Mouse (Mus musculus): ENCODE data around the gene Steap2. TPM values are rescaled to one million over a fixed set of nuclear protein-coding genes. Genes with fewer than 3 reads are reported as not detected.
A peak's percentile ranks its signal among the peaks of the same experiment; 100 is the strongest.

The Steap2 gene
- 37.9 and 39.0 TPM in 2 replicates for total RNA-seq (2021)
- long read RNA-seq, full-length matches to known transcripts: 3 of 11 reads
- long read RNA-seq, partial matches to known transcripts: 0 of 11 reads
- long read RNA-seq, other reads (novel, unspliced or antisense): 8 of 11 reads

DNA sequence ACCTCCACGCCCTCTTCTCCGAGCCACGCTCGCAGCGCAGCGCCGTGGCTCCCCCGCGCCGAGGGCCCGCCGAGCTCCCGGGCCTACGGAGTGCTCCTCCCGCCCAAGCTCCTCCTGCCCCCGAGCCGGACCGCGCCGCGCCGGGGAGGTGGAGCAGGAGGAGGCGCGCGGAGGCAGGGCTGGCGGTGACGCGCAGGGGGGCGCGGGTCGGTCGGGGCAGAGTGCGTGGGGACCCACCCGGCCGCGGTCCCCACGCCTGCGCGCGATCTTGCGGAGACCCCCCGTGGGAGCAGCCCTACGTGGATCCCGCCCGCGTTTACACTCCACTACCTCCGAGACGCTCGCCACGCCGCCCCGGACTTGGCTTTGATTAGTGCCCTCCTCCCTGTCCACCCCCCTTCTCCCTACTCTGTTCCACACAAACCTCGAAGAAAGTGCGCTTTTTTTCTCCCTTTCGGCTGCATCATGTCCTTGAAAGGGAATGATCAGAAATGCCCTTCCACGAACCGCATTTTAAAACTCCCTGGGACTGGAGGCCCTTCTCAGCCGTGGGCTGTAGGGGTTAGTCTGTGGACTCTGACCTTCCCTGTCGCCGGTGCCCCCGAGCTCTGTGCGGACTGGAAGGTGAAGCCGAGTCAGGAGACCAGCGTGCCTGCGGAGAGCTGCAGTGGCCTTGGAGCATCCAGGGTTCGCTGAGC is at the start of gene Steap2:
Gene Steap2 (minus strand): TSS at position 623 of the 698 bp plus-strand sequence.
- peak; percentile 78 for DNase-seq

GRCm38 (mm10) chr5:5734445-5734844 is 40.1 kb upstream of the Steap2 start:
- DNase-seq: no peak

GRCm38 (mm10) chr5:5732858-5733257 is 38.5 kb upstream of the Steap2 start:
- DNase-seq: no peak

DNA sequence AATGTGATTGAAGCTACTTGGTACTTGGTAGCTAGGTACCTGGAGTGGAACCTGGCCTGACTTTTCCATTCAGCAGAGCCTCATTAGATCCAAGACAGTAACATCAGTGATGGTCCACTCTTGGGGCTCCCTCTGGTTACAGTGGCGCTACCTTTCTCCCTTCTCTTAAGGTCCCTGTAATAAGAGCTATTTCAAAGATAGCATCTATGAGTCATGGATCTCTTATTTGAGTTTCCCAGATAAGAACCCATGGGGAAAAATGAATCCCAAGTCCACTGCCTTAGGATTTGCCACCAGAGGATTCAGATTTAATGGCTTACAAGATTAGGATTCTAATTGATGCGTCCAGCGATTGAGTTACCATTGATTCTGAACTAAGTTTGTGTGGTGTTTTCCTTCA is 37.8 kb upstream of the Steap2 start:
- DNase-seq: no peak

- DNase-seq: no peak
These were observed 35.5 kb upstream of the Steap2 start for GRCm38 (mm10) chr5:5729904-5730303.

- DNase-seq: no peak
These were observed 27.8 kb upstream of the Steap2 start for GRCm38 (mm10) chr5:5722217-5722616.

DNA sequence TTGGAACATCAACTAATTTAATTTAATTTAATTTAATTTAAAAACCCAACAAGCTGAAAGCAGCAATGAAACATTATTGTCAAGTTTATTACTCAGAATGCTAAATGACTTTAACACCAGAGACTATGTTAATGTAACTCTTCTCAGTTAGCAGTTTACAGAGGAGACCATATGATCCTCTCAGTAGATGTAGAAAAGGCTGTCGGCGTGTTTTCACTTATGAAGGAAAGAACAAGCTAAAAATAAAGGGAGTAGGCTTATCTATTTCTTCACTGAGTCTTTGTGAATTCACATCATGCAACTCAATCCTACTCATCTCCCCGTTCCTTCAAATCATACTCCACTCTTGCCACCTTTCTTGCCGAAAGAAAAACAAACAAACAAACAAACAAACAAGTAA is 16.7 kb upstream of the Steap2 start:
- DNase-seq: no peak

- no peak for DNase-seq
These were observed 13.2 kb upstream of the Steap2 start for GRCm38 (mm10) chr5:5707341-5708278.

DNA sequence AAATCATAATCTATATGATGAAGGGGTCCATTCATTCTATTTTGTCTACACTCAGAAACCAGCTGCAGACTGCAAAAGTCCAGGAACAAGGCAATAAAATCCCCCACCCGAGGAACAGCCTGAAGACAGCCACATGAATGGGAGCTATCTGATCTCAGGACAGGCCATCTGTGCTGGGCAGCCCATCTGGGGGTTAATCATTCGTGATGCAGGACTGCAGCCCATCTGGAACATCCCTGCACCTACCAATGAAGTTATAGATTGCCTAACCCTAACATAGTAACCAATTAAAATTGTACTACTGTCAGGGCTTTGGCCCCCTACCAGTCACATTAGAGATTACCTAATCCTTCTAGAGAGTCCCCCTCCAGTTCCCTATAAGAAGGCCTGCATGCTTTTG is 10.6 kb upstream of the Steap2 start:
- no peak for DNase-seq

- no peak for DNase-seq
These were observed 6.0 kb upstream of the Steap2 start for GRCm38 (mm10) chr5:5700386-5700785.

DNA sequence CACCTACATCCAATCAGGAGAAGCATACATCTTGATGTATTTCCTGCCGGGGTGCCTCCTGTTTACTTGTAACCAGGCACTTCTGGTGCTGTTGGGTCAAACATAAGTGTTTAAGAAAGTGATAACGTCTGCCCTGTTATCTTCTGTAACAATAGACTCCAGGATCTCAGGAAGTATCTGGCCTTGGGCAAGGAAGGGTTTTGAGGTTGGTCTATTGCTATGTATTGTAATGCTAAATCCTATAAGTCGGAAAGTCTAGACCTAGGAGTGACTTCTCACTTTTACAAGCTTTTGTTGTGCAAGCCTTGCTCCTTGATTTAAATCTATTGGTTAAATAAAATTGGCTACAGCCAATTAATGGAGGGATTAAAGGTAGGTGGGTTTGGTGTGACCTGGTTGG is 4.5 kb upstream of the Steap2 start:
- no peak for DNase-seq

- DNase-seq: no peak
These were observed 1.1 kb upstream of the Steap2 start for GRCm38 (mm10) chr5:5695401-5695942.

- no peak for DNase-seq
These were observed 830 bp downstream of the Steap2 start for GRCm38 (mm10) chr5:5693541-5693955.

DNA sequence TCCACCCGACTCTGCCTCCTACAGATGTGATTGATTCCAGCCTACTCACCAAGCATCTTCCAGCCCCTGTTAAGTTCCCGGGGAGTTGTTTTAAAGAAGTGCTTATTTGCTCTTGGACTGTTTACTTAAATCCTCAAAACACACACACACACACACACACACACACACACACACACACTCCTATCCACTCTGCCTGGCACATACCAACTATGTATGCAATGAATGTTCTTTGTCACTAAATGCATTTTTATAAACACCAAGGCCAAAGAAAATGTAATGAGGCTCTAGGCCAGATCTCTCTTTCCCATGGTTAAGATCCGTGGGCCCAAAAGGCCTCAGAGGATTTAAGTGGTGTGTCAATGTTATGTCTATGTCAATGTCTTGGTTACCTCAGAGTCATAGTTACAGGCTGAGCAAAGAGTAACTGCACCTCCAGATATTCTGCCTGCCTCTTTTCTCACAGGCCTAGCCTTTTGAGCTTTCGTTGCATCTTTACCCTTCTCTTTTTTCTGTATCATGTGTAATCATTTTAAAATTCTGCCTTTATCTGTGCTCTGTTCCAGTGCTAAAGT is 2.1 kb downstream of the Steap2 start:
- DNase-seq: no peak

DNA sequence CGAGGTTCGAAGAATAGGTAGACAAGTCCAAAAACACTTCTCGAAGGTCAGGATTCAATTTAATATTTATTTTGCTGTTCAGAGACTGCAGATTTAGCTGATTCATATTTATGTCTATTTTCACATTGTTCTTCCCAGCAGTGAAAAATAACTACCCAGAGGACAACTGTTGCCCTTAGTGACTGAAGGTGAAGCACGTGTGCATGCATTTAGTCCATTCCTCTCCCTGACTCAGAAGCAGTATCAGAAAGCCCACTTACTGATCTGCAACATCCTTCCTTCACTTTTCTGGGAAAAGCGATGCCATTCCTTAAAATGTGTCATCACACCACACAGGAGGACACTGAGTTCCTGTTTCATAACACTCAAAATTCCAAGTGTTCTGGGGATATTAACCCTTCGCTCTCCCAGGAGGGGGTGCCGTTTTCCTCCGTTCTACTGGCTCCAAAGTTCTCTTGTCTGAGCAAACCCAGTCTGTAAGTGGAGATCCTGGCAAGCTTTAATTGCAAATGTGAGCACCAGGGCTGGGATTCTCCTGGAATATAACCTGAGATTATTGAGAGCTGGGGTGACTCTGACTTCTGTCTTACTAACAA is 5.3 kb downstream of the Steap2 start:
- no peak for DNase-seq

- DNase-seq: no peak
These were observed 6.2 kb downstream of the Steap2 start for GRCm38 (mm10) chr5:5688228-5688627.

DNA sequence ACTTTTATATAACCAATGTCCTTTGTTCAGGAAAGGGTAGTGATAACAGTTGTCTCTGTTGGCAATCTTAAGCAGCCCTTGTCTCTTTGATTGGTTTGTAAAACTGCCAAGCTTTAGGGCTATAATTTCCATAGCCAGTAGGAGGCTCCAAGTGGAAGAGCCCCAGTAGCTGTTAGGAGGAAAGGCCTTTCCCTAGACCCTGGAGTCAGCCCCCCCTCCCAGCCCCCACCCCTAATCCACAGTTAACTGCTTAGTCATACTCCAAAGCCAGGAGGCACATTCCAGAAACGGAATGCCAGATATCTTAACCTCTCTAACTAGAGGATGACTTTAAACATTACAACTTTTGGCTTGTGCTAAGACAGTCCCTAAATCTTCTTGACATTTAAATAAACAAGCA is 7.4 kb downstream of the Steap2 start:
- no peak for DNase-seq

DNA sequence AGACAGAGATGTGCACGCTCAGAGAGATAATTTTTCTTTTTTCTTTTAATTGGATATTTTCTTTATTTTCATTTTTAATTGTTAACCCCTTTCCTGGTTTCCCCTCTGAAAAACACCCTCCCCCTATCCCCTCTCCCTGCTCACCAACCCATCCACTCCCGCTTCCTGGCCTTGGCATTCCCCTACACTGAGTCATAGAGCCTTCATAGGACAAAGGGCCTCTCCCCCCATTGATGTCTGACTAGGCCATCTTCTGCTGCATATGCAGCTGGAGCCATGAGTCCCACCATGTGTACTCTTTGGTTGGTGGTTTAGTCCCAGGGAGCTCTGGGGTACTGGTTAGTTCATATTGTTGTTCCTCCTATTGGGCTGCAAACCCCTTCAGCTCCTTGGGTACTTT is 9.4 kb downstream of the Steap2 start:
- DNase-seq: peak; percentile 18

DNA sequence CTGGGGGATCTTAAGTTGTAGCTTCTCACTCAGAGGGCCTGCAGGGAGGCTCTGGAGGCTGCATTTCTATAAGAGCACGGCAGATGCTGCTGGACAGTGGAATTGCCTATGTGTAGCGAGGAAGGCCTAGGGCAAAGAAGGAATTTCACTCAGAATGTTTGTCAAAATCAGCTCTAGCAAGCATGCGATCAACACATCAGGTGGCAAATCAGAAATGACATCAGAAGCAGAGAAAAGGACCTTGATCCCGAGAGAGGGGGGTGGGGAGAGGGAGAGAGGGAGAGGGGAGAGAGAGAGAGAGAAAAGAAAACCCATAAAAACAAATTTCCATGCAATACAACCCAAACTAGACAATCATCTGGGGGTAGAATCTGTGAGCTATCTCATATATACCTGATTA is 11.1 kb downstream of the Steap2 start:
- DNase-seq: no peak

DNA sequence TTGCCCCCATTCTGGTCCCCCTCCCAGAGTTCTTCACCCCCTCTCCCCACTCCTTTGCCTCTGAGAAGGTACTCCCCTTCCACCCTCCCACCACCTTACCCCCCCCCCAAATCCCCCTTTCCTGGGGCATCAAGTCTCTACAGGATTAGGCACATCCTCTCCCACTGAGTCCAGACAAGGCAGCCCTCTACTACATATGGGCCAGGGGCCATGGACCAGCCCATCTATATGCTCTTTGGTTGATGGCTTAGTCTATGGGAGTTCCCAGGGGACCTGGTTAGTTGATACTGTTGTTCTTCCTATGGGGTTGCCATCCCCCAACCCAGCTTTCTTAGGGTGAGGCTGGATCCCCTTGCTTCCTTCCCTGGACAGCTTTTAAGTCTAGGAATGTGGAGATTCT is 14.9 kb downstream of the Steap2 start:
- no peak for DNase-seq

GRCm38 (mm10) chr5:5676082-5676481 is 18.3 kb downstream of the Steap2 start:
- no peak for DNase-seq

DNA sequence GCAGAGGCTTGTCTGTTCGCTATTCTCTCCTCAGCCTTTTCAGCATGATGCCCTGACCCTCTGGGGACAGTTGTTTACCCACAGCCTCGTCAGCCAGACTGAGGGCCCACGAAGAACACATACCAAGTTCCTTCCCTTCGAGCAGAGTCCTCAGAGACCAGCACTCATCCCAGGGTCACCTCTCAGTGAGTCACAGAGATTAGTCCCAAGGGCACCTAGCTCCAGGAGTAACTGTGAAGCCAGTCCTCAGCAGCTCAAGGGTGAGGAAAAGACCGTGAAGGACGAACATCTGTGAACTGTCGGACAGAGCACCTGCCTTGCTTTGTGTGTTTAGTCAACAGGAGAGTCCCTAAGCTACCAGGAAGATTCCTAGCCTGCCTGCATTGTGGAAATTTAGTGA is 25.5 kb downstream of the Steap2 start:
- DNase-seq: peak; percentile 8
